Mouse (Mus musculus): ENCODE measurements around the gene Rnf13.

DNA sequence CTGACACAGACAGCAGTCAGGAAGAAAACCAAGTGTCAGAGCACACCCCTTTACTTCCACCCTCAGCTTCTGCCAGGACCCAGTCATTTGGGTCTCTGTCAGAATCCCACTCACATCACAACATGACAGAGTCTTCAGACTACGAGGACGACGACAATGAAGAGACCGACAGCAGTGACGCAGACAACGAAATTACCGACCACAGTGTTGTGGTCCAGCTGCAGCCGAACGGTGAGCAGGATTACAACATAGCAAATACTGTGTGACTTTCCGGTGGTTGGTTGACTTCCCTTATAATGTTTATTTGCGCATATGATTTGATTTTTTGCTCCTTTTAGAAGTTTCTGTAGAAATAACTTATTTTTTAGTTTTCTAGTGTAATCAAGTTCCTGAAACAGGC lies 97.7 kb downstream of the Rnf13 start:
- TF ChIP-seq CTCF (IDR thresholded peaks at IDR 0.05; ENCODE audit: low read depth, low read length): no peak
- no peak for TF ChIP-seq POLR2A (IDR thresholded peaks at IDR 0.05; ENCODE audit: extremely low read depth, insufficient read depth, low read length)

Measured in liver, adult 2 months (tissue).